Mouse (Mus musculus) kidney, embryonic 14.5 days (tissue): ENCODE data around the gene Actn1. TPM values are rescaled to one million over a fixed set of nuclear protein-coding genes. Genes with fewer than 3 reads are reported as not detected.

Experiments
- ATAC-seq: fragments of 200-750 bp; cut with Nextera tagmentation; 2 replicates; pipeline ENCODE4 v1.8.0; 2017; ENCODE audit warnings: moderate number of reproducible peaks, mild to moderate bottlenecking, moderate TSS enrichment, moderate library complexity; ENCODE audit not compliant: low FRiP score, low TSS enrichment
- H3K27ac ChIP-seq: fragments of 300-500 bp; sonication (generic); 2 replicates; pipeline ENCODE4 v1.5.1; 2014; ENCODE audit warnings: low read depth, mild to moderate bottlenecking, low read length, moderate library complexity, mixed read lengths
- H3K27me3 ChIP-seq: fragments of 300-500 bp; sonication (generic); 2 replicates; pipeline ENCODE4 v1.6.1; 2014; ENCODE audit warnings: mild to moderate bottlenecking, low read length; ENCODE audit not compliant: control insufficient read depth, insufficient read depth
- H3K36me3 ChIP-seq: fragments of 300-500 bp; sonication (generic); 2 replicates; pipeline ENCODE4 v1.6.1; 2014; ENCODE audit warnings: low read length, mixed read lengths; ENCODE audit not compliant: control insufficient read depth, insufficient read depth
- H3K4me1 ChIP-seq: fragments of 300-500 bp; sonication (generic); 2 replicates; pipeline ENCODE4 v1.6.1; 2014; ENCODE audit warnings: low read length, mixed read lengths; ENCODE audit not compliant: control insufficient read depth, insufficient read depth
- H3K4me2 ChIP-seq: fragments of 300-500 bp; sonication (generic); replicated peaks from 2 replicates; pipeline ENCODE4 v1.6.1; 2014; ENCODE audit warnings: low read depth, mild to moderate bottlenecking, low read length
- H3K4me3 ChIP-seq: fragments of 300-500 bp; sonication (generic); 2 replicates; pipeline ENCODE4 v1.5.1; 2014; ENCODE audit warnings: mild to moderate bottlenecking, low read length
- H3K9ac ChIP-seq: fragments of 300-500 bp; sonication (generic); 2 replicates; pipeline ENCODE4 v1.6.1; 2014; ENCODE audit warnings: low read depth, mild to moderate bottlenecking, low read length, moderate library complexity
- H3K9me3 ChIP-seq: fragments of 300-500 bp; sonication (generic); 2 replicates; pipeline ENCODE4 v1.6.1; 2016; ENCODE audit warnings: low read length; ENCODE audit not compliant: control insufficient read depth
- WGBS: fragments of 180-500 bp; shearing (Covaris S2); extraction: QIAGEN DNeasy Blood & Tissue Kit; methylation state at CpG from one replicate; pipeline ENCODE4 v1.1.7; 2014; 5-methylcytosine and 5-hydroxymethylcytosine counted together
- polyA plus RNA-seq: library from polyadenylated mRNA; unstranded; fragments of >200 nt; fragmentation: Nextera tagmentation; extraction: Ambion mirVana; gene quantifications from 2 replicates; pipeline ENCODE4 v1.2.1, GENCODE M21; 2014

The Actn1 gene
- polyA plus RNA-seq, 1 experiment from 2014 or later: 52.6 TPM

GRCm38 (mm10) chr12:80232840-80233218 is 27.3 kb downstream of the Actn1 start:
- H3K36me3 ChIP-seq: no peaks in the 10 kb centered on the region; the same call in 1 of the 2 replicates
- WGBS: 88% methylated on average over 4 of the region's 4 CpGs
- no peaks in the 10 kb centered on the region for H3K27me3 ChIP-seq
- no peak overlapping the region for H3K9ac ChIP-seq
- H3K27ac ChIP-seq: no peak overlapping the region
- H3K9me3 ChIP-seq: no peaks in the 10 kb centered on the region
- peaks cover 55% of the 10 kb centered on the region for H3K4me1 ChIP-seq
- H3K4me2 ChIP-seq: no peak overlapping the region
- ATAC-seq: no peak
- no peak overlapping the region for H3K4me3 ChIP-seq

- ATAC-seq: no peak
- Histone ChIP-seq H3K4me1 (peaks cover 53% of the 10 kb centered on the region), H3K27me3 (no peaks in the 10 kb centered on the region), H3K4me3 (no peak overlapping the region), H3K27ac (peak overlapping the region; percentile 93; the same call in 1 of the 2 replicates), H3K9me3 (no peaks in the 10 kb centered on the region), H3K36me3 (no peaks in the 10 kb centered on the region; the same call in 1 of the 2 replicates), H3K4me2 (no peak overlapping the region), H3K9ac (no peak overlapping the region)
- 83% methylated on average over 9 of the region's 9 CpGs for WGBS
Observed at GRCm38 (mm10) chr12:80232076-80232839, 27.9 kb downstream of the Actn1 start.

GRCm38 (mm10) chr12:80231317-80231716 is 28.9 kb downstream of the Actn1 start:
- Histone ChIP-seq H3K36me3 (no peaks in the 10 kb centered on the region; the same call in 1 of the 2 replicates), H3K27me3 (no peaks in the 10 kb centered on the region), H3K9ac (no peak overlapping the region), H3K9me3 (no peaks in the 10 kb centered on the region), H3K4me1 (peaks cover 50% of the 10 kb centered on the region), H3K4me3 (no peak overlapping the region), H3K4me2 (no peak overlapping the region), H3K27ac (peak overlapping the region; percentile 93)
- no peak for ATAC-seq
- 27% methylated on average over 5 of the region's 5 CpGs for WGBS

GRCm38 (mm10) chr12:80230854-80231253 is 29.3 kb downstream of the Actn1 start:
- peaks cover 50% of the 10 kb centered on the region for H3K4me1 ChIP-seq

GRCm38 (mm10) chr12:80230111-80230700 is 30.0 kb downstream of the Actn1 start:
- H3K4me1 ChIP-seq: peaks cover 50% of the 10 kb centered on the region
- no peak overlapping the region for H3K9ac ChIP-seq
- H3K9me3 ChIP-seq: no peaks in the 10 kb centered on the region
- no peaks in the 10 kb centered on the region; the same call in 1 of the 2 replicates for H3K36me3 ChIP-seq
- 8% methylated on average over 10 of the region's 10 CpGs for WGBS
- ATAC-seq: peak; percentile 93
- peak overlapping the region; percentile 93 for H3K27ac ChIP-seq
- no peak overlapping the region for H3K4me3 ChIP-seq
- no peaks in the 10 kb centered on the region for H3K27me3 ChIP-seq
- H3K4me2 ChIP-seq: peak overlapping the region; percentile 13; the same call in 1 of the 2 replicates

More at GRCm38 (mm10) chr12:80230854-80231253, 29.3 kb downstream of the Actn1 start:
- H3K4me3 ChIP-seq: no peak overlapping the region
- 35% methylated on average over 5 of the region's 5 CpGs for WGBS
- H3K27me3 ChIP-seq: no peaks in the 10 kb centered on the region
- H3K27ac ChIP-seq: peak overlapping the region; percentile 93
- H3K9ac ChIP-seq: no peak overlapping the region
- ATAC-seq: 0 out of 2 replicates have a peak, but pooled peaks have one; percentile 30
- H3K9me3 ChIP-seq: no peaks in the 10 kb centered on the region
- H3K4me2 ChIP-seq: peak overlapping the region; percentile 13; the same call in 1 of the 2 replicates
- no peaks in the 10 kb centered on the region; the same call in 1 of the 2 replicates for H3K36me3 ChIP-seq

- peaks cover 59% of the 10 kb centered on the region for H3K4me1 ChIP-seq
- H3K27ac ChIP-seq: peak overlapping the region; percentile 93
- no peak overlapping the region for H3K9ac ChIP-seq
- WGBS: 36% methylated on average over 5 of the region's 5 CpGs
- H3K4me2 ChIP-seq: no peak overlapping the region; the same call in 1 of the 2 replicates
- no peaks in the 10 kb centered on the region for H3K36me3 ChIP-seq
- H3K27me3 ChIP-seq: no peaks in the 10 kb centered on the region
- ATAC-seq: no peak
- H3K4me3 ChIP-seq: no peak overlapping the region
- H3K9me3 ChIP-seq: no peaks in the 10 kb centered on the region
Observed at GRCm38 (mm10) chr12:80229010-80229800, 31.0 kb downstream of the Actn1 start.

- Histone ChIP-seq H3K4me1 (peaks cover 67% of the 10 kb centered on the region), H3K36me3 (no peaks in the 10 kb centered on the region), H3K27ac (no peak overlapping the region; the same call in 1 of the 2 replicates), H3K4me2 (no peak overlapping the region), H3K9ac (no peak overlapping the region), H3K27me3 (no peaks in the 10 kb centered on the region), H3K4me3 (no peak overlapping the region), H3K9me3 (no peaks in the 10 kb centered on the region)
- 88% methylated on average over 5 of the region's 5 CpGs for WGBS
- no peak for ATAC-seq
Observed at GRCm38 (mm10) chr12:80228356-80228755, 31.8 kb downstream of the Actn1 start.

GRCm38 (mm10) chr12:80227835-80228234 is 32.3 kb downstream of the Actn1 start:
- Histone ChIP-seq H3K36me3 (no peaks in the 10 kb centered on the region), H3K4me2 (no peak overlapping the region), H3K4me1 (peaks cover 72% of the 10 kb centered on the region), H3K4me3 (no peak overlapping the region), H3K9me3 (no peaks in the 10 kb centered on the region), H3K9ac (no peak overlapping the region), H3K27me3 (no peaks in the 10 kb centered on the region), H3K27ac (no peak overlapping the region)
- WGBS: 54% methylated on average over 3 of the region's 3 CpGs
- no peak for ATAC-seq
